16 mouse cellular contexts compared by ENCODE assay signal in genomic region chr6:39348946-39349345, GRCm38 (mm10). TPM values are rescaled to one million over a fixed set of nuclear protein-coding genes. Genes with fewer than 3 reads are reported as not detected.
A peak's percentile ranks its signal among the peaks of the same experiment; 100 is the strongest.
DNase-seq lines count a peak whose midpoint lies in the region; ATAC-seq and TF ChIP-seq lines count a peak whose summit lies in the region.
"Had no signal": no experiment of that assay in that cellular context is flagged by ENCODE, and none has a peak within 500 bp of the region (broad histone marks: within the 10 kb centered on the region; RNA-seq: fewer than 3 reads in every experiment).

No protein-coding gene starts in this region.

- peak overlapping the region; percentile 86 for H3K27ac ChIP-seq in midbrain, embryonic 11.5 days (ENCODE audit: low read depth, low read length)
- no peak overlapping the region for H3K27ac ChIP-seq in midbrain, embryonic 15.5 days
- 0 out of 2 replicates have a peak overlapping the region, but pooled peaks have one; percentile 62 for H3K27ac ChIP-seq in embryonic facial prominence, embryonic 13.5 days
- 0 out of 2 replicates have a peak overlapping the region, but pooled peaks have one; percentile 45 for H3K27ac ChIP-seq in limb, embryonic 11.5 days (replicated peaks; ENCODE audit: low read depth, low read length)
- H3K27ac ChIP-seq in gastrocnemius, adult 2 months: no peak overlapping the region; the same call in 1 of the 2 replicates
- H3K27ac ChIP-seq: heart, embryonic 10.5 days; kidney, embryonic 15.5 days; liver, embryonic 15.5 days had no signal

- H3K9me3 ChIP-seq in midbrain, embryonic 11.5 days (ENCODE audit: control insufficient read depth, low read length): no peaks in the 10 kb centered on the region
- no peaks in the 10 kb centered on the region for H3K9me3 ChIP-seq in midbrain, embryonic 15.5 days
- H3K9me3 ChIP-seq in embryonic facial prominence, embryonic 13.5 days: no peaks in the 10 kb centered on the region
- no peaks in the 10 kb centered on the region for H3K9me3 ChIP-seq in limb, embryonic 11.5 days (ENCODE audit: control insufficient read depth, low read length)
- H3K9me3 ChIP-seq: heart, embryonic 10.5 days; kidney, embryonic 15.5 days; liver, embryonic 15.5 days had no signal

- no peak overlapping the region for H3K4me3 ChIP-seq in midbrain, embryonic 11.5 days (ENCODE audit: low read depth, low read length)
- no peak overlapping the region for H3K4me3 ChIP-seq in midbrain, embryonic 15.5 days
- H3K4me3 ChIP-seq in embryonic facial prominence, embryonic 13.5 days: no peak overlapping the region
- no peak overlapping the region for H3K4me3 ChIP-seq in limb, embryonic 11.5 days (ENCODE audit: low read depth, low read length)
- no peak overlapping the region for H3K4me3 ChIP-seq in gastrocnemius, adult 2 months
- H3K4me3 ChIP-seq: heart, embryonic 10.5 days; kidney, embryonic 15.5 days; liver, embryonic 15.5 days had no signal

- H3K4me1 ChIP-seq in midbrain, embryonic 11.5 days (ENCODE audit: control insufficient read depth, insufficient read depth, low read length): peaks cover 40% of the 10 kb centered on the region
- H3K4me1 ChIP-seq in midbrain, embryonic 15.5 days: peaks cover 25% of the 10 kb centered on the region
- H3K4me1 ChIP-seq in embryonic facial prominence, embryonic 13.5 days: peaks cover 12% of the 10 kb centered on the region
- H3K4me1 ChIP-seq in limb, embryonic 11.5 days (ENCODE audit: control insufficient read depth, insufficient read depth, low read length): peaks cover 12% of the 10 kb centered on the region; the same call in 1 of the 2 replicates
- H3K4me1 ChIP-seq: liver, embryonic 15.5 days had no signal

- H3K36me3 ChIP-seq in midbrain, embryonic 11.5 days (ENCODE audit: control insufficient read depth, insufficient read depth, low read length): peaks cover 6% of the 10 kb centered on the region; the same call in 1 of the 2 replicates
- peaks cover 14% of the 10 kb centered on the region for H3K36me3 ChIP-seq in midbrain, embryonic 15.5 days (replicated peaks)
- H3K36me3 ChIP-seq in embryonic facial prominence, embryonic 13.5 days: peaks cover 72% of the 10 kb centered on the region
- no peaks in the 10 kb centered on the region; the same call in 1 of the 2 replicates for H3K36me3 ChIP-seq in limb, embryonic 11.5 days (ENCODE audit: control insufficient read depth, insufficient read depth, low read length)

- intact Hi-C loops in gastrocnemius, adult 2 months (cut with DNase I): loop anchor here (5.0 kb wide), 1 partner anchor 162 kb away; no protein-coding TSS in a partner anchor

- peak; percentile 48 for DNase-seq in embryo, embryonic 10 days (ENCODE audit: low spot score)
- no peak for DNase-seq in embryo, embryonic 11 days
- DNase-seq in midbrain, embryonic 11.5 days (ENCODE audit: low spot score, missing footprints): peak; percentile 87
- no peak for DNase-seq in limb, embryonic 11.5 days (ENCODE audit: low spot score)
- DNase-seq in ovary, postnatal 10 days (ENCODE audit: low spot score): no peak
- no peak for DNase-seq in gastrocnemius, adult 2 months
- DNase-seq: cerebellum, adult 9-10 months; spleen, adult 18-20 months had no signal

- ATAC-seq in midbrain, embryonic 11.5 days (ENCODE audit: low FRiP score): no peak; the same call in 1 of the 2 replicates
- no peak; the same call in 1 of the 2 replicates for ATAC-seq in midbrain, embryonic 15.5 days (replicated peaks)
- ATAC-seq in embryonic facial prominence, embryonic 13.5 days (ENCODE audit: insufficient number of reproducible peaks, insufficient read depth, low FRiP score, low TSS enrichment, low read depth): no peak
- no peak for ATAC-seq in limb, embryonic 11.5 days (ENCODE audit: insufficient number of reproducible peaks, low FRiP score, low TSS enrichment, low read depth)

- no peak for TF ChIP-seq CTCF in gastrocnemius, adult 2 months (IDR thresholded peaks at IDR 0.05)

- H3K4me2 ChIP-seq in midbrain, embryonic 11.5 days: no peak overlapping the region
- H3K4me2 ChIP-seq in midbrain, embryonic 15.5 days: no peak overlapping the region
- H3K4me2 ChIP-seq in embryonic facial prominence, embryonic 13.5 days: no peak overlapping the region
- H3K4me2 ChIP-seq in limb, embryonic 11.5 days (ENCODE audit: low read depth, severe bottlenecking): no peak overlapping the region
- H3K4me2 ChIP-seq: kidney, embryonic 15.5 days; liver, embryonic 15.5 days had no signal

- H3K27me3 ChIP-seq in midbrain, embryonic 11.5 days (ENCODE audit: control insufficient read depth, insufficient read depth, low read length): no peaks in the 10 kb centered on the region
- no peaks in the 10 kb centered on the region for H3K27me3 ChIP-seq in midbrain, embryonic 15.5 days (replicated peaks)
- no peaks in the 10 kb centered on the region for H3K27me3 ChIP-seq in embryonic facial prominence, embryonic 13.5 days
- no peaks in the 10 kb centered on the region for H3K27me3 ChIP-seq in limb, embryonic 11.5 days (ENCODE audit: control insufficient read depth, insufficient read depth, low read length)
- H3K27me3 ChIP-seq: kidney, embryonic 15.5 days had no signal

- WGBS in midbrain, embryonic 11.5 days: 66% methylated on average over 6 of the region's 6 CpGs
- 66% methylated on average over 6 of the region's 6 CpGs for WGBS in midbrain, embryonic 15.5 days
- WGBS in embryonic facial prominence, embryonic 13.5 days: 77% methylated on average over 6 of the region's 6 CpGs
- 86% methylated on average over 6 of the region's 6 CpGs for WGBS in limb, embryonic 11.5 days

- no peak overlapping the region for H3K9ac ChIP-seq in midbrain, embryonic 11.5 days (ENCODE audit: low read length)
- H3K9ac ChIP-seq in midbrain, embryonic 15.5 days: no peak overlapping the region
- H3K9ac ChIP-seq in embryonic facial prominence, embryonic 13.5 days: no peak overlapping the region
- no peak overlapping the region for H3K9ac ChIP-seq in limb, embryonic 11.5 days (ENCODE audit: low read length)
- H3K9ac ChIP-seq: kidney, embryonic 15.5 days; liver, embryonic 15.5 days had no signal

RNA-seq across cellular contexts. Expression of gene Slc37a3, which starts 28.5 kb away (rescaled TPM):
- 43.6 and 50.7 TPM in 2 replicates for polyA plus RNA-seq in midbrain, embryonic 11.5 days (2014; fragmentation: Nextera tagmentation; extraction: Ambion mirVana)
- 62.8 and 65.8 TPM in 2 replicates for polyA plus RNA-seq in midbrain, embryonic 15.5 days (2015; fragmentation: Nextera tagmentation; extraction: Ambion mirVana)
- polyA plus RNA-seq in embryonic facial prominence, embryonic 13.5 days (2015; fragmentation: Nextera tagmentation; extraction: Ambion mirVana): 51.3 and 59.1 TPM in 2 replicates
- polyA plus RNA-seq in limb, embryonic 11.5 days (2014; fragmentation: Nextera tagmentation; extraction: Ambion mirVana): 50.7 and 50.8 TPM in 2 replicates
- total RNA-seq in gastrocnemius, adult 2 months (2021): 10 to 100 TPM; 14.2 to 15.9 TPM

RNA-seq across cellular contexts. Expression of gene Rab19, which starts 32.0 kb away (rescaled TPM):
- 0.23 and 0.30 TPM in 2 replicates for polyA plus RNA-seq in midbrain, embryonic 11.5 days (2014; fragmentation: Nextera tagmentation; extraction: Ambion mirVana)
- polyA plus RNA-seq in midbrain, embryonic 15.5 days (2015; fragmentation: Nextera tagmentation; extraction: Ambion mirVana): 0.31 and 0.36 TPM in 2 replicates
- 0.61 and 0.77 TPM in 2 replicates for polyA plus RNA-seq in embryonic facial prominence, embryonic 13.5 days (2015; fragmentation: Nextera tagmentation; extraction: Ambion mirVana)
- polyA plus RNA-seq in limb, embryonic 11.5 days (2014; fragmentation: Nextera tagmentation; extraction: Ambion mirVana): 0.45 and 0.67 TPM in 2 replicates
- total RNA-seq in gastrocnemius, adult 2 months (2021): under 1 TPM in 1 of 2 experiments, not detected in 1; 0.14 TPM
- total RNA-seq: layer of hippocampus, adult 8-10 months; left cerebral cortex, postnatal 36 days; MEL had no signal

Comparison
In these comparisons a context has a peak if more than half of its experiments do, and no peak if none do; other contexts are left out.
1. DNase-seq: peak in embryo, embryonic 10 days (single experiment) and midbrain, embryonic 11.5 days (single experiment); none in embryo, embryonic 11 days (single experiment), limb, embryonic 11.5 days (single experiment), ovary, postnatal 10 days (single experiment) and gastrocnemius, adult 2 months (single experiment).
2. H3K27ac ChIP-seq: peak in midbrain, embryonic 11.5 days (single experiment), embryonic facial prominence, embryonic 13.5 days (single experiment) and limb, embryonic 11.5 days (single experiment); none in midbrain, embryonic 15.5 days (single experiment) and gastrocnemius, adult 2 months (single experiment).